Mouse (Mus musculus): ENCODE measurements at regions not wholly inside any gene's neighbourhood (a gene's known extent, or its start where the extent isn't known, plus 50 kb on each side); places are given as distances from the start of the nearest gene placed in this dataset.

DNA sequence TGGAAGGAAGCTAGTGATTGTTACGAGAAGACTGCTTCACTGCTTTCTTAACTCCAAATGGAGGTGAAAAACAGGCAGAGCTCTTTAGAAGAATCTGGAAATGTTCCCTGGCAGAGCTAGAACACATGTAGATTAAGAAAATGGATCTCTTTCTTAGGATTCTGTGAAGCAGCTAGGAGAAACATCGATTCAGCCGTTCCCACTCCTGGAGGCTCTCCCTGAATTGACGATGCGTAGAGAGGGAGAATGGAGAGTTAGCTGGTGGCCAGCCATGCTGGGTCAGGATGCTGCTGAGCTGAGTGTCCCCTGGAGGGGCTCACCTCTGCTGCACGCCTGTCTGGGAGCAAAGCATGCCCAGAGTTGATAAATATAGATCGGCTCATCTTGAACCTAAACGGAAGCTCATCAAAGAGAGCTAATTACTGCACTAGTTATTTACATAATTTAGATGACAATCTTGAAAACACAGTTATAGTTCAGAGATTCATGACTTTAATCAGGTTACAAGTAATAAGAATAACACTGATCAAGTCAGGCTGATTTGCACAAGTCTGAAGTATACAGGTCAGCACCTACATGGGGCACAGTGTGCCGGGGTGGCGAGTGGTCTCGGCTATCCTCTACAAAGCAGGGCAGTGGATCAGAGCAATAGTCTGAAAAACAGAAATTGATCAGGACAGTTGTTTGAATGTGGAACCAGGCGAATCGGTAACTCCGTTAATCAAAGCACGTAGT, 273.0 kb downstream of the Rngtt start:
- H3K36me3 ChIP-seq, result no peaks in the 10 kb centered on the region
- WGBS, result 84% methylated on average over 15 of the region's 15 CpGs
- no peak for ATAC-seq (ENCODE audit: low FRiP score, low read depth)

DNA sequence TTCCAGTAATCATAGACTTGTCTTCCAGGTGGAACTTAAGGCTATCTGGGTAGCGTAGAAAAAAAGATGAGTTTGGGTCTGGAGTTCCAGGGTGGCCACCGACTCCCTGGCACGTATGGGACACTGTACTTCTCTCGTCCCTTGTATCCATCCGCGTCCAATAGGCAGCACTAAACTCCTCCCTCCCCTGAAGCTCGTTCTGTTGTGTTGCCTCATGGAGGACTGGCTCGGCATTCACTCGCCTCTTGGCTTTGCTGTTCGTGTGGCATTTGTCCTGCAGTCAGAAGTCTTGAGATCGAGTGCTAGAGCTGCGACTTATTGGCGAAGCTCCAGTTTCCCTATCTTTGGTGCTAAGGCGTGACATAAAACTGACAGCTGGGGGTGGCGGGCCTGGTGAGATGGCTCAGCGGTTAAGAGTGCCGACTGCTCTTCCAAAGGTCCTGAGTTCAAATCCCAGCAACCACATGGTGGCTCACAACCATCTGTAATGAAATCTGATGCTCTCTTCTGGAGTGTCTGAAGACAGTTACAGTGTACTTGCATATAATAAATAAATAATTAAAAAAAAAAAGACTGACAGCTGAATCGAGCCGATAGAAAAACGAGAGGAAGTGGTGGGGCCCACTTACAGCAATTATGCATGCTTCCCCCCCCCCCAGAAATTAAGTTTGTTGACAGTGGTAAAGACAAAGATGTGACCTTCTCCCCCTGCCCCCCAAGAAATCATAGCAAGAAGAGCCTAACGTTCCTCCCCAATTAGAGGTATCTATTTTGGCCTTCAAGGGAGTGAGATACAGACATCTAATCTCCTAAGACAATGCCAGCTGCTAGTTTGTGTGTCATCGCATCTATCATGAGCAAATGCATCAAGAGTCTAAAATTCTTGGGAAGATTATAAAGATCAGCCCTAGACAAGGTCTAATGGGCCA, 274.1 kb downstream of the Rngtt start:
- H3K4me3 ChIP-seq, result no peak overlapping the region
- WGBS, result 91% methylated on average over 22 of the region's 22 CpGs
- H3K4me1 ChIP-seq, result peaks cover 27% of the 10 kb centered on the region
- H3K9me3 ChIP-seq, result no peaks in the 10 kb centered on the region
- no peak overlapping the region for H3K9ac ChIP-seq (replicated peaks)
- no peak overlapping the region for H3K27ac ChIP-seq (replicated peaks)
- 0 out of 2 replicates have a peak, but pooled peaks cover 4% of the 10 kb centered on the region for H3K27me3 ChIP-seq
- H3K36me3 ChIP-seq, result no peaks in the 10 kb centered on the region
- H3K4me2 ChIP-seq (replicated peaks), result no peak overlapping the region
- ATAC-seq (ENCODE audit: low FRiP score, low read depth), result no peak

More for the DNA sequence above, 273.0 kb downstream of the Rngtt start:
- Histone ChIP-seq H3K4me2 (replicated peaks) (no peak overlapping the region), H3K27me3 (no peaks in the 10 kb centered on the region), H3K9me3 (no peaks in the 10 kb centered on the region), H3K4me3 (no peak overlapping the region), H3K9ac (replicated peaks) (no peak overlapping the region), H3K27ac (replicated peaks) (no peak overlapping the region), H3K4me1 (peaks cover 17% of the 10 kb centered on the region)

DNA sequence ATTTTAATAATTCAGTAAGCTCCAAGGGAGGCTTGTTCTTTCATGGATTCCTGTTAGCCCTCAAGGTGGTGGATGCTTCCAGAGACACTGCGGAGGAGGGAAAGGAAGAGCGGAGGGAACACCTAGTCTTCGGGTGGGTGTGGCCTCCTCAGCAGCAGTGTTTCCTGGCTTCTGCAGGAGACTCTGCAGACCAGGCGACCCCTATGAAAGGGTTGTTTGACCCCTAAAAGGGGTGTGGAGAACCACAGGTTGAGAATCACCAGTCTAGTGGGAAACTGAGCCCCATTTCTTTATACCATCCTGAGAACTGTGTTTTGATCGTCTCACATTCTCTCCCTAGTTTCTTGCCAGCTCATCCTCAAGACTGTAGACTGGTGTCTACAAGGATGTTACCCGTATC, 275.7 kb downstream of the Rngtt start:
- no peak overlapping the region for H3K9ac ChIP-seq (replicated peaks)
- 0 out of 2 replicates have a peak, but pooled peaks cover 7% of the 10 kb centered on the region for H3K27me3 ChIP-seq
- H3K4me1 ChIP-seq, result peaks cover 31% of the 10 kb centered on the region
- ATAC-seq (ENCODE audit: low FRiP score, low read depth), result no peak
- H3K4me3 ChIP-seq, result no peak overlapping the region
- no peaks in the 10 kb centered on the region for H3K9me3 ChIP-seq
- 75% methylated on average over 6 of the region's 6 CpGs for WGBS
- peak overlapping the region; percentile 79 for H3K27ac ChIP-seq (replicated peaks)
- H3K36me3 ChIP-seq, result no peaks in the 10 kb centered on the region
- 0 out of 2 replicates have a peak overlapping the region, but pooled peaks have one; percentile 43 for H3K4me2 ChIP-seq (replicated peaks)

DNA sequence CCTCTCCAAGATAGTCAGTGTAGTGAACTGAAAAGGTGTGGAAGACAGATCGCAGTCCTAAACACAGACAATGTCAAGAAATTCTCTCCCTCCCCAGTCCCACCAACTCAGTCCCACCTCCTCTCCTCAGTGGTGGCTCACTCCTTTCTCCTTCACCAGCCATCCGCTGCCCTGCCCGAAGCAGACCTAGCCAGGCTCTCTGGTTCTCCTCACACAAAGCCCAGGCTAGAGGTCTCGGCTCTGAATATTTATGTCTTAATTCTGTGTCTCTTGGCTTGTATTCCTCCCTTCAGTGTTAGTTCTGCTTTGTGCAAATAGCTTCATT, 276.1 kb downstream of the Rngtt start:
- WGBS, result 22% methylated on average over 4 of the region's 4 CpGs
- H3K4me1 ChIP-seq, result peaks cover 31% of the 10 kb centered on the region
- no peaks in the 10 kb centered on the region for H3K36me3 ChIP-seq
- H3K4me3 ChIP-seq, result no peak overlapping the region
- peak overlapping the region; percentile 43 for H3K4me2 ChIP-seq (replicated peaks)
- ATAC-seq (ENCODE audit: low FRiP score, low read depth), result peak; percentile 55
- H3K9ac ChIP-seq (replicated peaks), result no peak overlapping the region
- H3K9me3 ChIP-seq, result no peaks in the 10 kb centered on the region
- H3K27me3 ChIP-seq, result 0 out of 2 replicates have a peak, but pooled peaks cover 7% of the 10 kb centered on the region
- H3K27ac ChIP-seq (replicated peaks), result peak overlapping the region; percentile 79

DNA sequence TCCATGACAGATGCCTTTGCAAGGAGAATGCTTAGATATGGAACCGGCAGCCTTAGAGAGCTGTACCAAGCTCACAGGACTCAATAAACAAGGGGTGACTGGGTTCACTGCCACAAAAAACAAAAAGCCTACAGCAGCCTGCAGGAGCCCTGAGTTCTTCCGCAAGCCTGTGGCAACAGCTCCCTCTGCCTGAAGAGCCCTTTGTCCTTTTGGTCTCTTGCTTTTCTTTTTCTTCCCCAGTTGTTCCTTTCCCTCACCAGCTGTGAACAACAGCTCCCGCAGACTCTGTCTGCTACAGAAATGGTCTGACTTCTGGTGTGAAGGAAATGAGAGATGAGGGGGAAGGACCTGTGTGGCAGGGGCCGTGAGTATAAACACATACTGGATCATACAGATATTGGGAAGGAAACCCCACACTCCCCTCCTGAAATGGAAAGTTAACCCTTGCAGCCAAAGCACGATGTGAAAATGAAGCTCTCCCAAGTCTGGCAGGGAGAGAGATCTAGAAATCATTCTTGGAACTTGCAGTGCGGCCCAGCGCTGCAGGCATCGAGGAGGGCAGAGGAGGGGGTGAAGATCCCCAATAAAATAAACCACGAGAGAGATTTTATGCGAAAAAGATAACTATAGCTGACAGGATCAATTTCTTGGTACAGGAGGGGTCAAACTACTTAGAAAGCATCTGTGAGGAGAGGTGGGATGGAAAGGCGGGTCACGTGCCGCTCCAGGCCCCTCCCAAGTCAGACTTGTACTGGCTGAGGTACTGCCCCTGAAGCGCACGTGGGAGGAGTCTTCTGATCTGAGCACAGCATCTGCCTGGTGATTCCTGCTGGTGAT, 276.7 kb downstream of the Rngtt start:
- H3K27me3 ChIP-seq, result 0 out of 2 replicates have a peak, but pooled peaks cover 7% of the 10 kb centered on the region
- 0 out of 2 replicates have a peak overlapping the region, but pooled peaks have one; percentile 8 for H3K9ac ChIP-seq (replicated peaks)
- 6% methylated on average over 15 of the region's 15 CpGs for WGBS
- peak overlapping the region; percentile 79 for H3K27ac ChIP-seq (replicated peaks)
- peak overlapping the region; percentile 13; the same call in 1 of the 2 replicates for H3K4me3 ChIP-seq
- peak overlapping the region; percentile 43 for H3K4me2 ChIP-seq (replicated peaks)
- H3K36me3 ChIP-seq, result no peaks in the 10 kb centered on the region
- H3K9me3 ChIP-seq, result no peaks in the 10 kb centered on the region
- H3K4me1 ChIP-seq, result peaks cover 31% of the 10 kb centered on the region
- peak; percentile 79 for ATAC-seq (ENCODE audit: low FRiP score, low read depth)

DNA sequence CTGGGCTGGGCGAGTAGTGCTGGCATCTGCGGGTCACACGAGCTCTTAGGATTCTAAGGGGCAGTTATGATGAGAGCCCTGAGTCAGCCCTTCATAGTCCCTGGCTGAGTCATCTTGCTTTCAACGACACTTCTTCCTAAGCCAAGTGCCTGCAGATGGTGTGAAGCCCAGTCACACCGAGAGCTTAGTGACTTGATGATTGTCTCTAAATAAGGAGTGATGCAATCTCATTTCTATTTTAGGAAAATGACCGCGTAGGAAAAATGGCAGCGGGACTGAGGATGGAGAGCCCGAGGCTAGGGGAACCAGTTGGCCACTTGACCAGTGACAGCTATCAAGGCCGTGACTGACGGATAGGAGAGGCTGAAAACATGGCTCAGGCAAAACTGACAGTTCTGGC, 277.6 kb downstream of the Rngtt start:
- H3K9ac ChIP-seq (replicated peaks), result no peak overlapping the region
- peaks cover 31% of the 10 kb centered on the region for H3K4me1 ChIP-seq
- H3K4me3 ChIP-seq, result no peak overlapping the region
- 0 out of 2 replicates have a peak, but pooled peaks cover 3% of the 10 kb centered on the region for H3K9me3 ChIP-seq
- 74% methylated on average over 11 of the region's 11 CpGs for WGBS
- no peak overlapping the region for H3K27ac ChIP-seq (replicated peaks)
- H3K27me3 ChIP-seq, result 0 out of 2 replicates have a peak, but pooled peaks cover 7% of the 10 kb centered on the region
- no peaks in the 10 kb centered on the region for H3K36me3 ChIP-seq
- ATAC-seq (ENCODE audit: low FRiP score, low read depth), result 0 out of 2 replicates have a peak, but pooled peaks have one; percentile 20
- no peak overlapping the region for H3K4me2 ChIP-seq (replicated peaks)

DNA sequence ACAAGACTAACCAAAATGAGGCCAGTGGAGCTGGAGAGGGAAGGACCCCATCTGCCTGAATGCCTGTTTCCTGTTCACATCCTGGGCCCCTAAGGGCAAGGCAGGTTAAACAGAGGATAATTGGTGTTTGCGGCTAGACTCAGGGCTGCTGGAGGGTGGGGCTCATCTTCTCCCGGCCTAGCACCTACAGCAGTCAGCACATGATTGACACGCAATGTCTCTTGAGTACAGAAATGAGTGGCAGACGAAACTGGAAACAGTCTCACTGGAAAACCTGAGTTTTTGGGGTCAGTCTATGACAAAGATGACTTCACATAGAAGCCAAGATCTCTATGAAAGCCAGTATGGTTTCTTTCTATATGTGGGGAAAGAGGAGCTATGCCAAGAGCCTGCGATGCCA, 278.0 kb downstream of the Rngtt start:
- H3K4me1 ChIP-seq, result peaks cover 31% of the 10 kb centered on the region
- H3K9me3 ChIP-seq, result 0 out of 2 replicates have a peak, but pooled peaks cover 3% of the 10 kb centered on the region
- no peak overlapping the region for H3K4me2 ChIP-seq (replicated peaks)
- 0 out of 2 replicates have a peak, but pooled peaks cover 7% of the 10 kb centered on the region for H3K27me3 ChIP-seq
- H3K4me3 ChIP-seq, result no peak overlapping the region
- 90% methylated on average over 5 of the region's 5 CpGs for WGBS
- ATAC-seq (ENCODE audit: low FRiP score, low read depth), result no peak
- H3K27ac ChIP-seq (replicated peaks), result no peak overlapping the region
- H3K36me3 ChIP-seq, result no peaks in the 10 kb centered on the region
- no peak overlapping the region for H3K9ac ChIP-seq (replicated peaks)

DNA sequence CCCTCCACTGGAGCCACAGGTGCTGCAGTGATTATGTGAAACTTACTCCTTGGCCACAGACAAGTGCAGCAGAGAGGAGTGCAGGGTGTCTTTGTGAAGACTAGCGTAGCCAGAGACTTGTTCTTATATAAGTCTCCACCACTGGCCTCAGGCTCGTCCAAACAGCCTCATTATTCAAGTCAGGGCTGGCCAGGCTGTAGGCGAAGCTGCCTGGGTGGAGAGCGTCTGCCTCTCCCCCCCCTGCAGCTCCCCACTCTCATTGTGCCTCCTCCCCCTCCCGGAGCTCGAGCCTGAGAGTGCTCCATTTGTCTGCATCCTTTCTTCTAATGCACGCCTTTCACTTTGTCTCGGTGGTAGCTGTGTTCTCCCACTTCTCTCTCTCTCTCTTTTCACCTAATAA, 279.1 kb downstream of the Rngtt start:
- Histone ChIP-seq H3K4me3 (no peak overlapping the region), H3K9me3 (0 out of 2 replicates have a peak, but pooled peaks cover 3% of the 10 kb centered on the region), H3K36me3 (no peaks in the 10 kb centered on the region), H3K9ac (replicated peaks) (no peak overlapping the region; the same call in 1 of the 2 replicates), H3K27ac (replicated peaks) (peak overlapping the region; percentile 15; the same call in 1 of the 2 replicates), H3K4me2 (replicated peaks) (peak overlapping the region; percentile 38), H3K27me3 (peaks cover 15% of the 10 kb centered on the region; the same call in 1 of the 2 replicates), H3K4me1 (peaks cover 31% of the 10 kb centered on the region)
- ATAC-seq (ENCODE audit: low FRiP score, low read depth), result peak; percentile 71
- 2% methylated on average over 8 of the region's 8 CpGs for WGBS

DNA sequence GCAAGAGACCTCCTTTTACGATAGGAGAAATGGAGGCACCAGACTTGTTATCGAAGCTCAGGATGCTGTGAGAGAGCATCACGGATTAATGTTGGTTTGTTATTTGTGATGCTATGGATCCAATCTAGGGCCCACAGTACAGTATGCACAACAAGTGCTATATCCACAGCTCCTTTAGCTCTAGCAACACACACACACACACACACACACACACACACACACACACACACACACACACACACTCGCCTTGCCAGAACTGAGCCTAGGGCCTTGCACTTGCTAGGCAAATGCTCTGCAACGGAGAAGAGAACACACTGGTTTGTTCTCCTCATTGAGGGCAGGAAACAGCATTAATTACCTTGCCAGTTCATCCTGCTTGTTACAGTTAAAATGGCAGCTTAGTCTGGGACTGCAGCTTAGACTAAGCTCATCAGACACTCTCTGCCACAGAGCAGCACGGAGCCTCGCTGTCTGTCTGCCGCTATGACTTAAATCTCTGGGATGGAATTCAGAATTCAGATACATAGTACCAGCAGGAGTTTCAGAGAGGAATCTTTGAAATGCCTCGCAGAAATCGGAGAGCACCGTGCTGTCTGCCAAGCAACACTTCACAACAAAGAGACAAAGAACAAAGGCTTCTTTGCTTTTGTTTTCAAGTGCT, 285.0 kb downstream of the Rngtt start:
- Histone ChIP-seq H3K4me3 (no peak overlapping the region), H3K9me3 (0 out of 2 replicates have a peak, but pooled peaks cover 3% of the 10 kb centered on the region), H3K4me2 (replicated peaks) (no peak overlapping the region), H3K9ac (replicated peaks) (no peak overlapping the region), H3K4me1 (peaks cover 8% of the 10 kb centered on the region; the same call in 1 of the 2 replicates), H3K27me3 (peaks cover 43% of the 10 kb centered on the region), H3K36me3 (no peaks in the 10 kb centered on the region), H3K27ac (replicated peaks) (0 out of 2 replicates have a peak overlapping the region, but pooled peaks have one; percentile 15)
- WGBS, result 37% methylated on average over 11 of the region's 11 CpGs
- peak; percentile 39; the same call in 1 of the 2 replicates for ATAC-seq (ENCODE audit: low FRiP score, low read depth)

DNA sequence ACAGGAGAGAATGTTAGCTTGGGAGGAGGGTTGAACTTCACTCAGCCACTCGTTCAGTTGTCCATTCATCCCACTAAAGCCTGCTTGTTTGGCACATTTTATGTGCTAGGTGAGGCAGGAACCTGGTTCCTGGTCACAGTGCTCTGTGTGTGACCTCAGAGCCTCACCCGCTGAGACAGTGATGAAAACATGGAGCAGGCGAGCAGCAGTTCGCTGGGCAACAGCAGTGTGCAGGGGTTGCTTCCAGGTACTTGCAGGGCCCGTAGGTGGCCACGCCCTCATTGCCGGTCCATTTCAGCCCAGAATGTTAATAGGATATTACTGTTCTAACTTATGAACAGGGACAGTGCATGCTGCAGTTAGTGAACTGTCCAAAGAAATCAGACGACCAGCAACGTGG, 285.7 kb downstream of the Rngtt start:
- H3K9ac ChIP-seq (replicated peaks), result no peak overlapping the region
- no peaks in the 10 kb centered on the region for H3K36me3 ChIP-seq
- 73% methylated on average over 9 of the region's 9 CpGs for WGBS
- ATAC-seq (ENCODE audit: low FRiP score, low read depth), result 0 out of 2 replicates have a peak, but pooled peaks have one; percentile 11
- H3K4me2 ChIP-seq (replicated peaks), result no peak overlapping the region
- no peak overlapping the region for H3K4me3 ChIP-seq
- peaks cover 40% of the 10 kb centered on the region for H3K27me3 ChIP-seq
- peaks cover 8% of the 10 kb centered on the region; the same call in 1 of the 2 replicates for H3K4me1 ChIP-seq
- no peak overlapping the region for H3K27ac ChIP-seq (replicated peaks)
- H3K9me3 ChIP-seq, result 0 out of 2 replicates have a peak, but pooled peaks cover 3% of the 10 kb centered on the region
